Mouse (Mus musculus): ENCODE results near the gene Prdm2. TPM values are rescaled to one million over a fixed set of nuclear protein-coding genes. Genes with fewer than 3 reads are reported as not detected.

The Prdm2 gene
- polyA plus RNA-seq, 1 experiment: 26.5 TPM

- 91% methylated on average over 9 of the region's 9 CpGs for WGBS
- H3K4me1 ChIP-seq (replicated peaks; ENCODE audit: control insufficient read depth, insufficient read depth, low read length): 0 out of 2 replicates have a peak, but pooled peaks cover under 1% of the 10 kb centered on the region
- no peak for TF ChIP-seq CTCF (IDR thresholded peaks at IDR 0.05; ENCODE audit: borderline replicate concordance, control insufficient read depth, extremely low read depth, insufficient read depth, low read length, poor library complexity)
- TF ChIP-seq POLR2A (IDR thresholded peaks at IDR 0.05; ENCODE audit: control insufficient read depth, extremely low read depth, insufficient read depth, low read length, poor library complexity): no peak
- H3K27ac ChIP-seq (ENCODE audit: control insufficient read depth, insufficient read depth, low read length): no peak overlapping the region
- no peaks in the 10 kb centered on the region for H3K36me3 ChIP-seq (ENCODE audit: control insufficient read depth, insufficient read depth, low read length)
- no peaks in the 10 kb centered on the region for H3K27me3 ChIP-seq (ENCODE audit: control insufficient read depth, insufficient read depth, low read length)
- no peak for DNase-seq
- H3K4me3 ChIP-seq (ENCODE audit: control insufficient read depth, insufficient read depth, low read length): no peak overlapping the region
These were observed 27.3 kb downstream of the Prdm2 start for GRCm38 (mm10) chr4:143185496-143185895.

- H3K4me3 ChIP-seq (ENCODE audit: control insufficient read depth, insufficient read depth, low read length): no peak overlapping the region
- WGBS: 52% methylated on average over 6 of the region's 6 CpGs
These were observed 29.7 kb downstream of the Prdm2 start for GRCm38 (mm10) chr4:143183141-143183540.

GRCm38 (mm10) chr4:143180731-143181130, 32.1 kb downstream of the Prdm2 start:
- TF ChIP-seq CTCF (IDR thresholded peaks at IDR 0.05; ENCODE audit: borderline replicate concordance, control insufficient read depth, extremely low read depth, insufficient read depth, low read length, poor library complexity) (no peak), POLR2A (IDR thresholded peaks at IDR 0.05; ENCODE audit: control insufficient read depth, extremely low read depth, insufficient read depth, low read length, poor library complexity) (no peak)
- 44% methylated on average over 5 of the region's 5 CpGs for WGBS
- H3K4me3 ChIP-seq (ENCODE audit: control insufficient read depth, insufficient read depth, low read length): no peak overlapping the region
- no peaks in the 10 kb centered on the region for H3K4me1 ChIP-seq (replicated peaks; ENCODE audit: control insufficient read depth, insufficient read depth, low read length)
- H3K36me3 ChIP-seq (ENCODE audit: control insufficient read depth, insufficient read depth, low read length): no peaks in the 10 kb centered on the region
- DNase-seq: no peak
- H3K27me3 ChIP-seq (ENCODE audit: control insufficient read depth, insufficient read depth, low read length): no peaks in the 10 kb centered on the region
- no peak overlapping the region for H3K27ac ChIP-seq (ENCODE audit: control insufficient read depth, insufficient read depth, low read length)

More at GRCm38 (mm10) chr4:143183141-143183540, 29.7 kb downstream of the Prdm2 start:
- Histone ChIP-seq H3K27me3 (ENCODE audit: control insufficient read depth, insufficient read depth, low read length) (no peaks in the 10 kb centered on the region), H3K36me3 (ENCODE audit: control insufficient read depth, insufficient read depth, low read length) (no peaks in the 10 kb centered on the region), H3K4me1 (replicated peaks; ENCODE audit: control insufficient read depth, insufficient read depth, low read length) (no peaks in the 10 kb centered on the region), H3K27ac (ENCODE audit: control insufficient read depth, insufficient read depth, low read length) (no peak overlapping the region)
- no peak for TF ChIP-seq CTCF (IDR thresholded peaks at IDR 0.05; ENCODE audit: borderline replicate concordance, control insufficient read depth, extremely low read depth, insufficient read depth, low read length, poor library complexity)
- no peak for TF ChIP-seq POLR2A (IDR thresholded peaks at IDR 0.05; ENCODE audit: control insufficient read depth, extremely low read depth, insufficient read depth, low read length, poor library complexity)
- DNase-seq: no peak

GRCm38 (mm10) chr4:143171600-143172290, 41.0 kb downstream of the Prdm2 start:
- TF ChIP-seq CTCF (IDR thresholded peaks at IDR 0.05; ENCODE audit: borderline replicate concordance, control insufficient read depth, extremely low read depth, insufficient read depth, low read length, poor library complexity) (no peak), POLR2A (IDR thresholded peaks at IDR 0.05; ENCODE audit: control insufficient read depth, extremely low read depth, insufficient read depth, low read length, poor library complexity) (no peak)
- Histone ChIP-seq H3K36me3 (ENCODE audit: control insufficient read depth, insufficient read depth, low read length) (peaks cover 3% of the 10 kb centered on the region; the same call in 1 of the 2 replicates), H3K27ac (ENCODE audit: control insufficient read depth, insufficient read depth, low read length) (no peak overlapping the region), H3K4me1 (replicated peaks; ENCODE audit: control insufficient read depth, insufficient read depth, low read length) (peaks cover 2% of the 10 kb centered on the region; the same call in 1 of the 2 replicates), H3K27me3 (ENCODE audit: control insufficient read depth, insufficient read depth, low read length) (no peaks in the 10 kb centered on the region), H3K4me3 (ENCODE audit: control insufficient read depth, insufficient read depth, low read length) (no peak overlapping the region)
- WGBS: 33% methylated on average over 4 of the region's 4 CpGs
- no peak for DNase-seq

- peaks cover 3% of the 10 kb centered on the region; the same call in 1 of the 2 replicates for H3K36me3 ChIP-seq (ENCODE audit: control insufficient read depth, insufficient read depth, low read length)
- no peaks in the 10 kb centered on the region for H3K27me3 ChIP-seq (ENCODE audit: control insufficient read depth, insufficient read depth, low read length)
- 98% methylated on average over 2 of the region's 2 CpGs for WGBS
- H3K27ac ChIP-seq (ENCODE audit: control insufficient read depth, insufficient read depth, low read length): no peak overlapping the region
- peaks cover 2% of the 10 kb centered on the region; the same call in 1 of the 2 replicates for H3K4me1 ChIP-seq (replicated peaks; ENCODE audit: control insufficient read depth, insufficient read depth, low read length)
- H3K4me3 ChIP-seq (ENCODE audit: control insufficient read depth, insufficient read depth, low read length): no peak overlapping the region
- TF ChIP-seq POLR2A (IDR thresholded peaks at IDR 0.05; ENCODE audit: control insufficient read depth, extremely low read depth, insufficient read depth, low read length, poor library complexity) (no peak), CTCF (IDR thresholded peaks at IDR 0.05; ENCODE audit: borderline replicate concordance, control insufficient read depth, extremely low read depth, insufficient read depth, low read length, poor library complexity) (no peak)
- no peak for DNase-seq
These were observed 42.5 kb downstream of the Prdm2 start for GRCm38 (mm10) chr4:143170290-143170689.

GRCm38 (mm10) chr4:143168093-143168492, 44.7 kb downstream of the Prdm2 start:
- no peak overlapping the region for H3K4me3 ChIP-seq (ENCODE audit: control insufficient read depth, insufficient read depth, low read length)
- H3K27me3 ChIP-seq (ENCODE audit: control insufficient read depth, insufficient read depth, low read length): no peaks in the 10 kb centered on the region
- no peak for TF ChIP-seq CTCF (IDR thresholded peaks at IDR 0.05; ENCODE audit: borderline replicate concordance, control insufficient read depth, extremely low read depth, insufficient read depth, low read length, poor library complexity)
- no peak for TF ChIP-seq POLR2A (IDR thresholded peaks at IDR 0.05; ENCODE audit: control insufficient read depth, extremely low read depth, insufficient read depth, low read length, poor library complexity)
- peaks cover 3% of the 10 kb centered on the region; the same call in 1 of the 2 replicates for H3K36me3 ChIP-seq (ENCODE audit: control insufficient read depth, insufficient read depth, low read length)
- peaks cover 2% of the 10 kb centered on the region; the same call in 1 of the 2 replicates for H3K4me1 ChIP-seq (replicated peaks; ENCODE audit: control insufficient read depth, insufficient read depth, low read length)
- H3K27ac ChIP-seq (ENCODE audit: control insufficient read depth, insufficient read depth, low read length): no peak overlapping the region
- DNase-seq: no peak
- 96% methylated on average over 3 of the region's 3 CpGs for WGBS
